Mouse (Mus musculus) embryo, embryonic 11 days (tissue): ENCODE data around the gene Uvssa.

Experiments used
- DNase-seq: peaks from one replicate; pipeline ENCODE4 v3.0.0-alpha.2; 2015

Gene Uvssa

GRCm38 (mm10) chr5:33458132-33458622 is 79.8 kb downstream of the Uvssa start:
- no peak for DNase-seq

DNA sequence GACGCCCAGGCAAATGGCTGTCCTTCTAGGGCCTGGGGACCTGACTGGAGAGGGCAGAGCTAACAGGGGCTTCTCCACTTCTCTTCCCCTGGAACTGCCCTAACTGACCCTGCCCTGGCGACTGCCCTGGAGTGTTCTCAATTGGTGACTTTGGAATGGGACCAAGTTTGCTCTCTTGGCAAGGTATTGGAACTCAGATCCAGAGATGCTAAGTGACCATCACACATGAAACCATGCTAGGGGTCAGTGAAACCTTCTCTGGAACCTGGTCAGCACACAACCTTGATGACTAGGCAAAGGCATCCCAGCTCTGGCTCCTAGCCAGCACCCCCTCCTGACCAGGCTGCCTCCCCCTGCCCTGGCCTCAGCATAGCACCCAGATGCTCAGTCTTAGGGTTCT is 80.8 kb downstream of the Uvssa start:
- no peak for DNase-seq

DNA sequence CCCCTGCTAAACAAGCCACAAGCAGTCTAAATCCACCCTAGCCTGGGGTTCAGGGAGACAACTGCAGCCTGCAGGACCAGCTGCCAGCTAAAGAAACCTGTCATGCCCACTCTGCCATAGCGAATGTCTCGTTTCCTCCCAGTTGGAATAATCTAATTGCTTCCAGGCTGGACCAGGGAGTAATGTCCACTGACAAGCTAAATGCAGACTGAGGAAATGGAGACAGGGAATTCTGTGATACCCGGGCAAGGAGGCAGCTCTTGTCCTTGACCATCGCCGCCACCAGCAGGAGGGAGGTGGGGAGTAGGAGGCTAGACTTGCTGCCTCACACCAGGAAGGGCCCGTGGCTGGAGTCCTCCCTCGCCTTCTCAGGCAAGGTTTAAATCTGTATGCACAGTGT is 86.0 kb downstream of the Uvssa start:
- DNase-seq: no peak

- no peak for DNase-seq
Observed at GRCm38 (mm10) chr5:33465464-33465863, 87.1 kb downstream of the Uvssa start.
